Mouse (Mus musculus): ENCODE results near the gene Slit3. TPM values are rescaled to one million over a fixed set of nuclear protein-coding genes. Genes with fewer than 3 reads are reported as not detected.

The Slit3 gene
- total RNA-seq, 2 experiments from 2014 or later: 41.4 to 47.4 TPM

GRCm38 (mm10) chr11:35512686-35513085 lies 391.7 kb downstream of the Slit3 start:
- intact Hi-C loops (cut with DNase I): no loop called here
- no peak for DNase-seq (ENCODE audit: extremely low spot score in 1 of 2, low spot score in 2 of 2)

GRCm38 (mm10) chr11:35513343-35513742 lies 392.3 kb downstream of the Slit3 start:
- no peak for DNase-seq (ENCODE audit: extremely low spot score in 1 of 2, low spot score in 2 of 2)
- intact Hi-C loops (cut with DNase I): no loop called here

GRCm38 (mm10) chr11:35522802-35523452 lies 401.9 kb downstream of the Slit3 start:
- intact Hi-C loops (cut with DNase I): no loop called here
- no peak for DNase-seq (ENCODE audit: extremely low spot score in 1 of 2, low spot score in 2 of 2)

- intact Hi-C loops (cut with DNase I): no loop called here
- peak in 1 of 2 experiments; percentile 36 for DNase-seq (ENCODE audit: extremely low spot score in 1 of 2, low spot score in 2 of 2)
These were observed 402.7 kb downstream of the Slit3 start for GRCm38 (mm10) chr11:35523773-35524172.

GRCm38 (mm10) chr11:35526219-35526762 lies 405.3 kb downstream of the Slit3 start:
- DNase-seq (ENCODE audit: extremely low spot score in 1 of 2, low spot score in 2 of 2): no peak
- intact Hi-C loops (cut with DNase I): no loop called here

GRCm38 (mm10) chr11:35527816-35528462 lies 406.9 kb downstream of the Slit3 start:
- peak in 1 of 2 experiments; percentile 36 for DNase-seq (ENCODE audit: extremely low spot score in 1 of 2, low spot score in 2 of 2)
- intact Hi-C loops (cut with DNase I): no loop called here

GRCm38 (mm10) chr11:35535027-35535426 lies 414.0 kb downstream of the Slit3 start:
- intact Hi-C loops (cut with DNase I): no loop called here
- DNase-seq (ENCODE audit: extremely low spot score in 1 of 2, low spot score in 2 of 2): no peak

GRCm38 (mm10) chr11:35537128-35538088 lies 416.4 kb downstream of the Slit3 start:
- intact Hi-C loops (cut with DNase I): no loop called here
- peak in 1 of 2 experiments; percentile 39 for DNase-seq (ENCODE audit: extremely low spot score in 1 of 2, low spot score in 2 of 2)

- intact Hi-C loops (cut with DNase I): loop anchor here (5.0 kb wide), 1 partner anchor 60 kb away; no protein-coding TSS in a partner anchor
- DNase-seq (ENCODE audit: extremely low spot score in 1 of 2, low spot score in 2 of 2): no peak
These were observed 421.7 kb downstream of the Slit3 start for GRCm38 (mm10) chr11:35542731-35543130.

GRCm38 (mm10) chr11:35544112-35545064 lies 423.4 kb downstream of the Slit3 start:
- intact Hi-C loops (cut with DNase I): loop anchor here (5.0 kb wide), 1 partner anchor 62 kb away; no protein-coding TSS in a partner anchor
- DNase-seq (ENCODE audit: extremely low spot score in 1 of 2, low spot score in 2 of 2): no peak

- intact Hi-C loops (cut with DNase I): no loop called here
- no peak for DNase-seq (ENCODE audit: extremely low spot score in 1 of 2, low spot score in 2 of 2)
These were observed 425.2 kb downstream of the Slit3 start for GRCm38 (mm10) chr11:35546081-35546822.

GRCm38 (mm10) chr11:35550036-35550435 lies 429.0 kb downstream of the Slit3 start:
- intact Hi-C loops (cut with DNase I): no loop called here
- DNase-seq (ENCODE audit: extremely low spot score in 1 of 2, low spot score in 2 of 2): no peak

- DNase-seq (ENCODE audit: extremely low spot score in 1 of 2, low spot score in 2 of 2): no peak
- intact Hi-C loops (cut with DNase I): no loop called here
These were observed 435.2 kb downstream of the Slit3 start for GRCm38 (mm10) chr11:35556192-35556591.

- intact Hi-C loops (cut with DNase I): no loop called here
- no peak for DNase-seq (ENCODE audit: extremely low spot score in 1 of 2, low spot score in 2 of 2)
These were observed 436.5 kb downstream of the Slit3 start for GRCm38 (mm10) chr11:35557476-35557875.

- intact Hi-C loops (cut with DNase I): no loop called here
- no peak for DNase-seq (ENCODE audit: extremely low spot score in 1 of 2, low spot score in 2 of 2)
These were observed 437.3 kb downstream of the Slit3 start for GRCm38 (mm10) chr11:35558311-35558710.

- intact Hi-C loops (cut with DNase I): no loop called here
- DNase-seq (ENCODE audit: extremely low spot score in 1 of 2, low spot score in 2 of 2): no peak
These were observed 438.4 kb downstream of the Slit3 start for GRCm38 (mm10) chr11:35559386-35559785.

- DNase-seq (ENCODE audit: extremely low spot score in 1 of 2, low spot score in 2 of 2): no peak
- intact Hi-C loops (cut with DNase I): no loop called here
These were observed 440.7 kb downstream of the Slit3 start for GRCm38 (mm10) chr11:35561760-35562159.

Measured in left cerebral cortex, postnatal 10 days (tissue).